Mouse (Mus musculus): ENCODE measurements around the gene Tmem138.

DNA sequence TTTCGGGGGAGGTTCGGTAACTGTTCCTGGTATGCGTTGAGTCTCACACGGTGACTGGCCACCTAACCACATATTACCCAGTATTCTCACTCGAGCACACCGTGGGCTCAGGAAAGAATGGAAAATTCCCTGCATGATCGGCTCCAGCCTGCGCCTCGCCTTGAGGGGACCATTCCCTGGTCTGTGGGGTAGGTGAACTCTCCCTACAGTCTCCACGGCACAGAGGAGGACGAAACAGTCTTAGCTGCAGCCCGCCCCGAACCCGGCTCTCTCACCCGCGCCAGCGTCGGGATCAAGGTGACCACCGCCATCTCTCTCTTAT lies 52.4 kb downstream of the Tmem138 start:
- TF ChIP-seq CTCF (IDR thresholded peaks at IDR 0.05 in 2 of 3, conservative IDR thresholded peaks at IDR 0.05 in 1 of 3; ENCODE audit: control insufficient read depth in 1 of 3, insufficient read depth in 1 of 3, low read depth in 2 of 3, low read length in 3 of 3, poor library complexity in 1 of 3, severe bottlenecking in 1 of 3) (no peak), POLR2AphosphoS5 (IDR thresholded peaks at IDR 0.05; ENCODE audit: borderline replicate concordance, low read depth, low read length) (no peak), POLR2A (IDR thresholded peaks at IDR 0.05; ENCODE audit: control insufficient read depth in 1 of 2, insufficient read depth in 1 of 2, low read depth in 1 of 2, low read length in 2 of 2, poor library complexity in 1 of 2) (peak in 1 of 2 experiments; percentile 87; a peak in 2 of 4 replicates), NELFE (IDR thresholded peaks at IDR 0.05; ENCODE audit: low read depth, low read length) (peak; percentile 94; the same call in 1 of the 2 replicates), USF2 (IDR thresholded peaks at IDR 0.05; ENCODE audit: borderline replicate concordance in 1 of 2, insufficient read depth in 1 of 2, low read depth in 1 of 2, low read length in 2 of 2) (no peak), EP300 (IDR thresholded peaks at IDR 0.05; ENCODE audit: low read depth in 1 of 2, low read length in 2 of 2) (no peak), GABPA (IDR thresholded peaks at IDR 0.05; ENCODE audit: low read depth, low read length) (no peak), ZMIZ1 (IDR thresholded peaks at IDR 0.05; ENCODE audit: low read depth, low read length) (no peak), MYC (IDR thresholded peaks at IDR 0.05; ENCODE audit: low read depth, low read length) (no peak), GATA1 (IDR thresholded peaks at IDR 0.05; ENCODE audit: low read depth, low read length) (no peak), USF1 (IDR thresholded peaks at IDR 0.05; ENCODE audit: low read depth, low read length) (no peak), BHLHE40 (IDR thresholded peaks at IDR 0.05; ENCODE audit: borderline replicate concordance, low read depth, low read length) (no peak)
